Mouse (Mus musculus) megakaryocyte, embryonic 14.5 days (primary cell): ENCODE measurements around the gene Mcat. TPM values are rescaled to one million over a fixed set of nuclear protein-coding genes. Genes with fewer than 3 reads are reported as not detected.
"Not testable (repeated sequence)": the region's sequence is repeated elsewhere in the genome, so short reads cannot be mapped to it uniquely, and the experiment has no call there.

Experiments used
- H3K27me3 ChIP-seq: replicated peaks from 2 replicates; pipeline ENCODE3; 2012; ENCODE audit warnings: inconsistent platforms
- H3K36me3 ChIP-seq: replicated peaks from 2 replicates; pipeline ENCODE3; 2012; ENCODE audit warnings: low read length, inconsistent platforms, mixed read lengths
- H3K4me1 ChIP-seq: 2 replicates; pipeline ENCODE4 v1.6.1; 2012; ENCODE audit warnings: inconsistent platforms
- H3K4me3 ChIP-seq: replicated peaks from 2 replicates; pipeline ENCODE3; 2012; ENCODE audit warnings: moderate library complexity, mild to moderate bottlenecking, inconsistent platforms
- H3K9me3 ChIP-seq: 2 replicates; pipeline ENCODE4 v1.6.1; 2012; ENCODE audit warnings: inconsistent platforms
- FLI1 ChIP-seq: IDR thresholded peaks from 2 replicates; pipeline ENCODE4 v1.6.1; 2012; ENCODE audit warnings: low read length, inconsistent platforms, mixed read lengths
- GATA1 ChIP-seq: IDR thresholded peaks from 3 replicates; pipeline ENCODE4 v1.6.1; 2012; ENCODE audit warnings: mixed read lengths, low read length, inconsistent platforms, borderline replicate concordance
- polyA plus RNA-seq: library from polyadenylated mRNA; stranded (reverse); fragments of >175 nt; gene quantifications from 2 replicates; pipeline ENCODE4 v1.2.3, GENCODE M21; 2012; ENCODE audit warnings: low replicate concordance; ENCODE audit not compliant: insufficient read depth

Gene Mcat
- polyA plus RNA-seq, 1 experiment: 15.3 TPM

GRCm38 (mm10) chr15:83512489-83513281 lies 50.9 kb downstream of the Mcat start:
- Histone ChIP-seq H3K36me3 (no peaks in the 10 kb centered on the region), H3K4me1 (peaks cover 34% of the 10 kb centered on the region), H3K4me3 (peak overlapping the region; percentile 10), H3K27me3 (peaks cover 14% of the 10 kb centered on the region), H3K9me3 (peaks cover 12% of the 10 kb centered on the region)
- TF ChIP-seq FLI1 (no peak), GATA1 (no peak)

- TF ChIP-seq GATA1: no peak
- TF ChIP-seq FLI1: no peak
- Histone ChIP-seq H3K9me3 (0 out of 2 replicates have a peak, but pooled peaks cover 3% of the 10 kb centered on the region), H3K4me3 (peak within 1 kb of the TSS; percentile 92), H3K4me1 (peaks cover 41% of the 10 kb centered on the region), H3K36me3 (no peaks in the 10 kb centered on the region), H3K27me3 (peaks cover 15% of the 10 kb centered on the region)
Measured at GRCm38 (mm10) chr15:83510805-83511405, 52.7 kb downstream of the Mcat start, which contains the start of gene Ttll1. Gene Ttll1, minus strand, starts transcription at chr15:83510893.

- H3K4me3 ChIP-seq: peak overlapping the region; percentile 92
- 0 out of 2 replicates have a peak, but pooled peaks cover 3% of the 10 kb centered on the region for H3K9me3 ChIP-seq
- H3K36me3 ChIP-seq: peaks cover 2% of the 10 kb centered on the region
- TF ChIP-seq GATA1 (no peak), FLI1 (no peak)
- peaks cover 13% of the 10 kb centered on the region for H3K27me3 ChIP-seq
- H3K4me1 ChIP-seq: peaks cover 41% of the 10 kb centered on the region
Measured at GRCm38 (mm10) chr15:83509950-83510804, 53.4 kb downstream of the Mcat start.

- Histone ChIP-seq H3K9me3 (peaks cover 13% of the 10 kb centered on the region), H3K36me3 (peaks cover 57% of the 10 kb centered on the region), H3K4me1 (peaks cover 15% of the 10 kb centered on the region)
- H3K27me3 ChIP-seq, H3K4me3 ChIP-seq: not testable (repeated sequence)
Measured at GRCm38 (mm10) chr15:83501483-83501882, 62.1 kb downstream of the Mcat start.

- Histone ChIP-seq H3K4me1 (peaks cover 22% of the 10 kb centered on the region), H3K9me3 (peaks cover 10% of the 10 kb centered on the region), H3K36me3 (peaks cover 67% of the 10 kb centered on the region), H3K4me3 (no peak overlapping the region), H3K27me3 (peaks cover 6% of the 10 kb centered on the region)
- TF ChIP-seq GATA1 (no peak), FLI1 (no peak)
Measured at GRCm38 (mm10) chr15:83500352-83500751, 63.2 kb downstream of the Mcat start.

- TF ChIP-seq GATA1: no peak
- TF ChIP-seq FLI1: no peak
Measured at GRCm38 (mm10) chr15:83499211-83499755, 64.3 kb downstream of the Mcat start.

GRCm38 (mm10) chr15:83497299-83497698 lies 66.3 kb downstream of the Mcat start:
- TF ChIP-seq GATA1 (no peak), FLI1 (no peak)

More at GRCm38 (mm10) chr15:83499211-83499755, 64.3 kb downstream of the Mcat start:
- Histone ChIP-seq H3K4me1 (peaks cover 33% of the 10 kb centered on the region), H3K9me3 (peaks cover 10% of the 10 kb centered on the region), H3K4me3 (no peak overlapping the region), H3K36me3 (peaks cover 69% of the 10 kb centered on the region), H3K27me3 (peaks cover 6% of the 10 kb centered on the region)

More at GRCm38 (mm10) chr15:83497299-83497698, 66.3 kb downstream of the Mcat start:
- H3K36me3 ChIP-seq: peaks cover 74% of the 10 kb centered on the region
- peaks cover 9% of the 10 kb centered on the region for H3K9me3 ChIP-seq
- H3K4me3 ChIP-seq: no peak overlapping the region
- peaks cover 6% of the 10 kb centered on the region for H3K27me3 ChIP-seq
- H3K4me1 ChIP-seq: peaks cover 25% of the 10 kb centered on the region

Other genes with a start within 250 kb of the Mcat start
- 4.4 and 22.6 TPM in 2 replicates for gene Arfgap3, start 213.5 kb downstream of the Mcat start, polyA plus RNA-seq
- 39.9 and 82.1 TPM in 2 replicates for gene Pacsin2, start 99.2 kb downstream of the Mcat start, polyA plus RNA-seq
- 8.3 TPM in 1 of 2 replicates, not detected in the other for gene Ttll1, start 52.9 kb downstream of the Mcat start, polyA plus RNA-seq
- gene Bik, start 36.9 kb downstream of the Mcat start, polyA plus RNA-seq: 3.1 and 3.5 TPM in 2 replicates
- gene Tspo, start 195 bp downstream of the Mcat start, polyA plus RNA-seq: 531 TPM in 2 replicates
- 36.8 and 55.0 TPM in 2 replicates for gene Ttll12, start 31.4 kb upstream of the Mcat start, polyA plus RNA-seq
- not detected in 2 replicates for gene Scube1, start 161.2 kb upstream of the Mcat start, polyA plus RNA-seq
- not detected in 2 replicates for gene Mpped1, start 215.7 kb upstream of the Mcat start, polyA plus RNA-seq